Mouse (Mus musculus) hindbrain, embryonic 10.5 days (tissue): ENCODE data around the gene Dock9. TPM values are rescaled to one million over a fixed set of nuclear protein-coding genes. Genes with fewer than 3 reads are reported as not detected.

Experiments
- DNase-seq: peaks from one replicate; pipeline ENCODE4 v3.0.0-alpha.2; 2017; ENCODE audit warnings: low spot score
- H3K27ac ChIP-seq: fragments of 300-500 bp; sonication (generic); 2 replicates; pipeline ENCODE4 v1.5.1; 2016; ENCODE audit warnings: mild to moderate bottlenecking, moderate library complexity
- H3K27me3 ChIP-seq: fragments of 300-500 bp; sonication (generic); 2 replicates; pipeline ENCODE4 v1.6.1; 2016; ENCODE audit warnings: mild to moderate bottlenecking; ENCODE audit not compliant: poor library complexity, insufficient read depth, severe bottlenecking
- H3K36me3 ChIP-seq: fragments of 300-500 bp; sonication (generic); 2 replicates; pipeline ENCODE4 v1.6.1; 2016; ENCODE audit warnings: mild to moderate bottlenecking, moderate library complexity
- H3K4me1 ChIP-seq: fragments of 300-500 bp; sonication (generic); replicated peaks from 2 replicates; pipeline ENCODE4 v1.6.1; 2016; ENCODE audit warnings: mild to moderate bottlenecking
- H3K4me3 ChIP-seq: fragments of 300-500 bp; sonication (generic); 2 replicates; pipeline ENCODE4 v1.5.1; 2016; ENCODE audit warnings: mild to moderate bottlenecking, moderate library complexity
- H3K9me3 ChIP-seq: fragments of 300-500 bp; sonication (generic); 2 replicates; pipeline ENCODE4 v1.6.1; 2016; ENCODE audit warnings: mild to moderate bottlenecking, moderate library complexity
- WGBS: fragments of 180-500 bp; shearing (Covaris S2); methylation state at CpG from one replicate; pipeline ENCODE4 v1.1.7; 2016; 5-methylcytosine and 5-hydroxymethylcytosine counted together
- polyA plus RNA-seq: library from polyadenylated mRNA; unstranded; fragments of >200 nt; fragmentation: Nextera tagmentation; extraction: Ambion mirVana; gene quantifications from 2 replicates; pipeline ENCODE4 v1.2.1, GENCODE M21; 2016

The Dock9 gene
- polyA plus RNA-seq, 1 experiment from 2014 or later, result 3.3 TPM

- Histone ChIP-seq H3K27me3 (no peaks in the 10 kb centered on the region), H3K4me1 (no peaks in the 10 kb centered on the region), H3K27ac (no peak overlapping the region), H3K4me3 (no peak overlapping the region), H3K36me3 (no peaks in the 10 kb centered on the region), H3K9me3 (no peaks in the 10 kb centered on the region)
- DNase-seq, result no peak
- WGBS, result 94% methylated on average over 12 of the region's 12 CpGs
These were observed 10.2 kb downstream of the Dock9 start for GRCm38 (mm10) chr14:121787430-121787829.

- Histone ChIP-seq H3K9me3 (no peaks in the 10 kb centered on the region), H3K27me3 (no peaks in the 10 kb centered on the region), H3K4me1 (no peaks in the 10 kb centered on the region), H3K4me3 (no peak overlapping the region), H3K36me3 (no peaks in the 10 kb centered on the region), H3K27ac (no peak overlapping the region)
- WGBS, result 89% methylated on average over 12 of the region's 12 CpGs
- no peak for DNase-seq
These were observed 10.7 kb downstream of the Dock9 start for GRCm38 (mm10) chr14:121786900-121787299.

GRCm38 (mm10) chr14:121785394-121785793 is 12.2 kb downstream of the Dock9 start:
- H3K4me1 ChIP-seq, result peaks cover 9% of the 10 kb centered on the region; the same call in 1 of the 2 replicates
- no peak overlapping the region for H3K27ac ChIP-seq
- no peaks in the 10 kb centered on the region for H3K9me3 ChIP-seq
- no peak overlapping the region for H3K4me3 ChIP-seq
- no peak for DNase-seq
- H3K27me3 ChIP-seq, result no peaks in the 10 kb centered on the region
- H3K36me3 ChIP-seq, result no peaks in the 10 kb centered on the region
- WGBS, result 86% methylated on average over 1 of the region's 1 CpGs

GRCm38 (mm10) chr14:121780942-121781531 is 16.6 kb downstream of the Dock9 start:
- no peak for DNase-seq
- no peak overlapping the region; the same call in 1 of the 2 replicates for H3K27ac ChIP-seq
- H3K36me3 ChIP-seq, result no peaks in the 10 kb centered on the region
- WGBS, result 65% methylated on average over 12 of the region's 12 CpGs
- peaks cover 11% of the 10 kb centered on the region; the same call in 1 of the 2 replicates for H3K4me1 ChIP-seq
- H3K4me3 ChIP-seq, result no peak overlapping the region
- H3K9me3 ChIP-seq, result no peaks in the 10 kb centered on the region
- no peaks in the 10 kb centered on the region for H3K27me3 ChIP-seq

GRCm38 (mm10) chr14:121780144-121780913 is 17.3 kb downstream of the Dock9 start:
- Histone ChIP-seq H3K4me1 (peaks cover 11% of the 10 kb centered on the region; the same call in 1 of the 2 replicates), H3K27ac (no peak overlapping the region; the same call in 1 of the 2 replicates), H3K27me3 (no peaks in the 10 kb centered on the region), H3K36me3 (no peaks in the 10 kb centered on the region), H3K9me3 (no peaks in the 10 kb centered on the region), H3K4me3 (no peak overlapping the region)
- DNase-seq, result no peak
- WGBS, result 68% methylated on average over 11 of the region's 11 CpGs

- Histone ChIP-seq H3K4me3 (no peak overlapping the region), H3K27ac (no peak overlapping the region), H3K27me3 (no peaks in the 10 kb centered on the region), H3K9me3 (no peaks in the 10 kb centered on the region), H3K4me1 (peaks cover 11% of the 10 kb centered on the region; the same call in 1 of the 2 replicates), H3K36me3 (no peaks in the 10 kb centered on the region)
- DNase-seq, result no peak
- WGBS, result 76% methylated on average over 3 of the region's 3 CpGs
These were observed 18.0 kb downstream of the Dock9 start for GRCm38 (mm10) chr14:121779620-121780019.

GRCm38 (mm10) chr14:121777279-121777831 is 20.3 kb downstream of the Dock9 start:
- no peaks in the 10 kb centered on the region for H3K36me3 ChIP-seq
- no peak overlapping the region for H3K4me3 ChIP-seq
- no peaks in the 10 kb centered on the region for H3K9me3 ChIP-seq
- H3K27ac ChIP-seq, result no peak overlapping the region
- H3K27me3 ChIP-seq, result no peaks in the 10 kb centered on the region
- H3K4me1 ChIP-seq, result peaks cover 11% of the 10 kb centered on the region; the same call in 1 of the 2 replicates
- no peak for DNase-seq
- WGBS, result 87% methylated on average over 4 of the region's 4 CpGs

GRCm38 (mm10) chr14:121776749-121777148 is 20.9 kb downstream of the Dock9 start:
- Histone ChIP-seq H3K36me3 (no peaks in the 10 kb centered on the region), H3K27ac (no peak overlapping the region), H3K4me1 (peaks cover 11% of the 10 kb centered on the region; the same call in 1 of the 2 replicates), H3K9me3 (no peaks in the 10 kb centered on the region), H3K27me3 (no peaks in the 10 kb centered on the region), H3K4me3 (no peak overlapping the region)
- DNase-seq, result no peak
- 85% methylated on average over 4 of the region's 4 CpGs for WGBS

GRCm38 (mm10) chr14:121762021-121762452 is 35.6 kb downstream of the Dock9 start:
- H3K9me3 ChIP-seq, result no peaks in the 10 kb centered on the region
- peak; percentile 26 for DNase-seq
- peaks cover 49% of the 10 kb centered on the region for H3K27me3 ChIP-seq
- no peak overlapping the region for H3K27ac ChIP-seq
- no peaks in the 10 kb centered on the region for H3K36me3 ChIP-seq
- H3K4me3 ChIP-seq, result no peak overlapping the region
- 53% methylated on average over 11 of the region's 11 CpGs for WGBS
- H3K4me1 ChIP-seq, result peaks cover 9% of the 10 kb centered on the region

GRCm38 (mm10) chr14:121760403-121760802 is 37.2 kb downstream of the Dock9 start:
- Histone ChIP-seq H3K9me3 (no peaks in the 10 kb centered on the region), H3K4me1 (peaks cover 13% of the 10 kb centered on the region), H3K36me3 (no peaks in the 10 kb centered on the region), H3K27me3 (peaks cover 42% of the 10 kb centered on the region), H3K27ac (no peak overlapping the region), H3K4me3 (no peak overlapping the region)
- no peak for DNase-seq
- 92% methylated on average over 5 of the region's 5 CpGs for WGBS

- Histone ChIP-seq H3K9me3 (no peaks in the 10 kb centered on the region), H3K36me3 (no peaks in the 10 kb centered on the region), H3K27me3 (peaks cover 9% of the 10 kb centered on the region), H3K4me3 (no peak overlapping the region), H3K27ac (no peak overlapping the region), H3K4me1 (0 out of 2 replicates have a peak, but pooled peaks cover 4% of the 10 kb centered on the region)
- DNase-seq, result no peak
- WGBS, result 82% methylated on average over 11 of the region's 11 CpGs
These were observed 43.5 kb downstream of the Dock9 start for GRCm38 (mm10) chr14:121754110-121754509.

GRCm38 (mm10) chr14:121752686-121753426 is 44.8 kb downstream of the Dock9 start:
- Histone ChIP-seq H3K27ac (no peak overlapping the region), H3K4me3 (no peak overlapping the region), H3K9me3 (no peaks in the 10 kb centered on the region), H3K36me3 (no peaks in the 10 kb centered on the region), H3K27me3 (0 out of 2 replicates have a peak, but pooled peaks cover 5% of the 10 kb centered on the region), H3K4me1 (0 out of 2 replicates have a peak, but pooled peaks cover 4% of the 10 kb centered on the region)
- 71% methylated on average over 19 of the region's 19 CpGs for WGBS
- DNase-seq, result no peak
